Mouse (Mus musculus) megakaryocyte-erythroid progenitor cell, adult 5-6 weeks (primary cell): ENCODE data around the gene Nrxn1. TPM values are rescaled to one million over a fixed set of nuclear protein-coding genes. Genes with fewer than 3 reads are reported as not detected.

Experiments
- ATAC-seq: replicated peaks from 2 replicates; pipeline ENCODE4 v1.8.0; 2016; ENCODE audit warnings: mild to moderate bottlenecking, inconsistent platforms; ENCODE audit not compliant: severe bottlenecking, poor library complexity, low FRiP score, low TSS enrichment
- total RNA-seq, 2 experiments: library from RNA; stranded (forward) in 1 of 2; stranded (reverse) in 1 of 2; fragments of 200-1000, 215-1000 nt in 1 of 2; fragments of >200 nt in 1 of 2; fragmentation: Nextera tagmentation in 1 of 2; gene quantifications; 2 replicates each; pipeline ENCODE4 v1.2.3; 2014 to 2017

Gene Nrxn1
- total RNA-seq, 2 experiments from 2014 or later: 5.9 to 14.5 TPM

GRCm38 (mm10) chr17:90818340-90818739 is 274.5 kb downstream of the Nrxn1 start:
- ATAC-seq: no peak

DNA sequence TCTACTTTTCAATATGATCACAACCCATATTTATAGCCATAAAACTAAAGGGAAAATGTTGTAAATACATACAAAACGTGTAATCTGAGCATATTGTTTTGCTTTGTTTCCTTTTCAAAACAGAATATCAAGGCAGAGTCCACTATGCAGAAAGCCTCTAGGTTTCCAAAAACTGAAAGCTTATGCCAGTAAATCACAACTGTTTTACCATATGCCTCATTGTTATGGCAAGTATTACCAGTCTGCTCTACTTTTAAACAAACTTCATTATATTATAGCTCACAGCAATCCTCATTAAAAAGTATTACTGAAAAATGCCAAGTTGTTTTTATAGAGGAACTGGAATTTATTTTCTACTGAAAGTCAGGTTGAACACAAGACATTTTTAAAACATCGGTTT is 275.0 kb downstream of the Nrxn1 start:
- no peak for ATAC-seq

GRCm38 (mm10) chr17:90815306-90815705 is 277.6 kb downstream of the Nrxn1 start:
- ATAC-seq: no peak

- no peak for ATAC-seq
Observed at GRCm38 (mm10) chr17:90813760-90814159, 279.1 kb downstream of the Nrxn1 start.

GRCm38 (mm10) chr17:90812485-90812884 is 280.4 kb downstream of the Nrxn1 start:
- no peak for ATAC-seq

DNA sequence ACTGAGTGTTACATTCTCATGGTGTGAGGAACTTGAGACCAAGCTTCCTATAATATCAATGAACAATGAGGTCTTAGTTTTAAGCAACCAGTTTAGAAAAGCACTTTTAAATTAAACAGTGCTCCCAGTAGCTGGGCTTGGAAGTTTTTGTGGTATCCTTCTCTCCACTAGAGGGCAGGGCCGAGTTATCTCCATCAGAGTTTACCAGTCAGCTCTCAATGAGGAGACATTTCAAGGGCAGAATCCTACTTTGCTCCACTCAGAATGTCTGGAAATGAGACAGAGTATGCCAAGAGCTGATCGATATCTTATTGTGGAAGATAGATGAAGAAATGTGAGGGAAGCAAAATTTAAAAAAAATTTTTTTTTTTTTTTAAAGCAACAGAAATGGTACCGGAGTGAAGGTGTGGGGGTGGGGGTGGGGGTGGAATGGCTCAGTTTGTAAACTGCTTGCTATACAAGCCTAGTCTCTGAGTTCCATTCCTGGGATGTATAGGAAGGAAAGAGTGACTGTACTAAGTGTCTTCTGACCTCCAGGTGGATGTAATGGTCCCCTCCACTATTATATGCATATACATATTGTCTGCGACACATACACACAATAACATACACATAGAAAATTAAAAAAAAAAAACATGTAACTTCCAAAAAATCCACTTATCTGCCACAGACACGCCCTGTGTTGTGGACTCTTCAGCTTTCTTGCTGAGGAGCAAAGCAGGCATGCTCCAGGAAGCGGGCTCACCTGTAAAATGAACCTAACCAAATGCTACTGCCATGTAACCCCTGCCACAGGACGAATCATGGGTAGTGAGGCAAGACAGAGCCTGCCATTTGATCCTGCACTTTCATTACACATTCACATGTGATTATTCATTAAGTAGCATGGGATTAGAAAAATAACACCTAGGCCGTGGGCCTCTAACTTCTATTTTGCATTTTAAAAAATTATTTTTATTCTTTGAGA is 283.4 kb downstream of the Nrxn1 start:
- ATAC-seq: peak; percentile 96

- peak; percentile 35; the same call in 1 of the 2 replicates for ATAC-seq
Observed at GRCm38 (mm10) chr17:90808256-90808655, 284.6 kb downstream of the Nrxn1 start.

DNA sequence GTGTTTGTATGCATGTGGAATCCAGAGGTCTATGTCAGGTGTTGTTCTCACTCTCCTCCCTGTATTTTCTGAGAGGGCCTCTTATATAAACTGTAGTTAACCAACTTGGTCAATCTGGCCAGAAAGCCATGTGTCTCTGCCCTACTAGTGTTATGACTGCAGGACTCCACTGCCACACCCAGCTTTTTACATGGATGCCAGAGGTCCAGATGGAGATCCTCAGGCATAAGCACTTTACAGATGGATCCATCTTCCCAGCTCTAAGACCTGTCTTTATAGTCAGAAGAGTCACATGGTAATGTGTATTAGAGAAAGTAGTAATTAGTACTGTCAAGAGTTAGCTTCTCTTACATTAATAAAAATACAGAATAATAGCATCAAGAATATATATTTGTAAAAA is 285.7 kb downstream of the Nrxn1 start:
- no peak for ATAC-seq

GRCm38 (mm10) chr17:90798689-90799088 is 294.2 kb downstream of the Nrxn1 start:
- ATAC-seq: no peak

GRCm38 (mm10) chr17:90797659-90798288 is 295.1 kb downstream of the Nrxn1 start:
- no peak for ATAC-seq

DNA sequence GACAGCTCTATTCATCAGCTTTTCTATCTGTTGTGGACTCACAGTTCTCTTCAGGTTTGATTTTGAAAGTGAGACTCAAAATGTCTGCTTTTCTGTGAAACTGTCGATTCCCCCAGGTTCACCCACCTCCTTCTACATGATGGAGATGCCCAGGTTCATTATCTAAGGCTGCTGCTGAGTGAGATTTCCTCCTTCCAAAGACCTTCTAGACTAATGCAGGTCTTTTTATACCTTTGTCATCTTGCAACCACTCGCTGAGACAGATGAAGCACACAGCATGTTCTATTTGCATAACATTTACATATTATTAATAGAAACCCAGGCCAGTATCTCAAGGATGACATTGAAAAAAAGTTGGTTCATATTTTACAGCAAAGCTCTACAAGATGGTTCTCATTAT is 295.9 kb downstream of the Nrxn1 start:
- ATAC-seq: no peak

GRCm38 (mm10) chr17:90788491-90789127 is 304.3 kb downstream of the Nrxn1 start:
- no peak for ATAC-seq

GRCm38 (mm10) chr17:90788040-90788439 is 304.8 kb downstream of the Nrxn1 start:
- no peak for ATAC-seq

- no peak for ATAC-seq
Observed at GRCm38 (mm10) chr17:90787121-90787788, 305.6 kb downstream of the Nrxn1 start.

DNA sequence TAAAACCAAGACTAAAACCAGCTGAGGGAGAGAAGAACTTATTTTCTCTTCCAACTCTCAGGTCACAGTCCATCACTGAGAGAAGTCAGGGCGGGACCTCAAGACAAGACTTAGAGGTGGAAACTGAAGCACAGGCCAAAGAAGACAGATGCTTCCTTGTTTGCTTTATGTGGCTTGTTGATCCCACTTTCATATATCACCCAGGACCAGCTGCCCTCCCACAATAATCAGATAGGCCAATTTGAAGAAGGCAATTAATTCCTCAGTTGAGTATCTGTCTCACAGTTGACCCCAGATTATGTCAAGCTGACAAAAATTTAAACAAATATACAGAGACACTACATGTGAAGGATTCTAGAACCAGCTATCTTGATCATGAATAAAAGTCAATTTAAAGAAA is 312.4 kb downstream of the Nrxn1 start:
- no peak for ATAC-seq

DNA sequence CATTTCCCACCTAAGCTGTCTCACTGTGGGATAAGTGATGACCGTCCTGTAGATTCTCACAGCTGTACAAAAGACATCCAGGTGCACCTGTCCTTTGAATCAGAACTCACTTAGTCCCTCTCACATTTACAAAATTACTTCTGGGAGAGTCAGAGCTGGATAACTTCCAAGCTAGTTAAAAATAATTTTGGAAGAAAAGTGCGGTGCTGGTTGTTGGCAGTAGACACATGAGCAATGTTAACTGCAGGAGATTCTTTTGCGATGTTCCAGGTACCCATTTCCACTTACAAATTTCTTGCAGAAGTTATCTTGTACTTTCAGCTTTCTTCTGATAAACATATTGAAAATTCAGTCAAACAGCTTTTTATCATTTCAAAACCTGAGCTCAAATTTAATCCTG is 317.5 kb downstream of the Nrxn1 start:
- no peak for ATAC-seq

GRCm38 (mm10) chr17:90773233-90773632 is 319.6 kb downstream of the Nrxn1 start:
- 0 out of 2 replicates have a peak, but pooled peaks have one; percentile 57 for ATAC-seq

DNA sequence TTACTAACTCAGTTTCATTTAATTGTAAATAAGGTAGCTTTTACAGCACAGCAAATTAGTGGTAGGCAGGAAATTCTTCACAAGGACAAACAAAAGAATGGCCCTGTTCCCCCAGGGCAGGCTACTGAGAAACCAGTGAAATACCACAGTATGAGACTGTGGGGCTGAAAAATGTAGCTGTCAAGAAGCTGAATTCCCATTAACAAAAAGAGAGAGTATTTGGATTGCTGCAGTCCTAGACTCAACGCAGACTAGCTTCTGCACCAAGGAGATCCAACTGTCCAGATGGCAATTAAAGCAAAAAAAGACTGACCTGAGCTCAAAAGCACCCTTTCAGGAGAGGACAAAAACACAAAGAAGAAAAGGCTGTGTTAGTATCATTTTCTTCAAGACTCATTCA is 324.7 kb downstream of the Nrxn1 start:
- ATAC-seq: no peak

GRCm38 (mm10) chr17:90727124-90727523 is 365.7 kb downstream of the Nrxn1 start:
- no peak for ATAC-seq

DNA sequence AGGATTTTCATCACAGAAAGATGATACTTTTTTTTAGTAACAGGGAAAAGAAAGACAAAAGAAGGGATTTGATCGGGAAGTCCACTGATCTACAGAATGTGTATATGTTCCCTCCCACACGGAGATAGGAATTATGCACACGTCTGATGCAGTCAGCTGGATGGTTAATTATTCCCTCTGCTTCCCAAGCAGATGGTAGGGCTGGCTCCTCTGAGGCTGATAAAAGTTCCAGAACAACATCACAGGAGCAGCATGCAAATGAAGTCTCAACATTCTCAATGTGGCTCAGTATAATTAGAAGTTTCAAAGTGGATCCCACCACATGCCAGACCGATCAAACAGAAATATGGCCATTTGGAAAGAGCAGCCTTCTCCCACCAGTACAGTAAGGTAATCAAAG is 388.1 kb downstream of the Nrxn1 start:
- no peak for ATAC-seq
